Mouse (Mus musculus) T-cell, adult 2 months (primary cell): ENCODE results near the gene Ret.

Source experiments
- DNase-seq: peaks from one replicate; pipeline ENCODE4 v3.0.0; 2022; ENCODE audit warnings: low spot score

Ret gene

DNA sequence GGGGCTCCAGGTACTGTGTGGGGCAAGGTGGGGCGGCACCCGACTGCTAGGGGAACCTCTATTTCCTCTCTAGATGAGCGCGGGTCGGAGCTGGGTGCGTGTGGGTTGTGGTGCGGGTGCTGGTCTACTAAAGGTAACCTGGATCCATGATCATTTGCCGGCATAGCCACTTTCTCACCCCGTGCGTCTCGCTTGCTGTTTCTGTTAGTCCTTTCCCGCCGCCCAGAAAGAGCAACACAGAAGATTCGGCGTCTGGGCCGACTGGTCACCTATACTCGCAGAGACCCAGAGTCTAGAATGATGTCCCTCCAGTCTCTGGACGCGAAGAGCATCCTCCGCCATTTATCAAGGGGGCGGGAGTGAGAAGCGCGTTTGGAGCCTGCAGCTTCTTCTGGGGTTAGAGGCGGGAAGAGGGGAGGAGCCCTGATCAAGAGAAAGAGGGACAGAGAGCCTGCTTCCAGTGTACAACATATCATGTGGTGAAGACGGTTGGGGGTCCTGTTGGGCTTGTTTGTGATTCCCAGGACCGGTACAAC, at the start of gene Ret:
TSS of gene Ret (minus strand) at position 279 of the 536 bp plus-strand sequence.
- DNase-seq = no peak

- no peak for DNase-seq
Observed at GRCm38 (mm10) chr6:118247161-118247560, 49.6 kb upstream of the Ret start.

DNA sequence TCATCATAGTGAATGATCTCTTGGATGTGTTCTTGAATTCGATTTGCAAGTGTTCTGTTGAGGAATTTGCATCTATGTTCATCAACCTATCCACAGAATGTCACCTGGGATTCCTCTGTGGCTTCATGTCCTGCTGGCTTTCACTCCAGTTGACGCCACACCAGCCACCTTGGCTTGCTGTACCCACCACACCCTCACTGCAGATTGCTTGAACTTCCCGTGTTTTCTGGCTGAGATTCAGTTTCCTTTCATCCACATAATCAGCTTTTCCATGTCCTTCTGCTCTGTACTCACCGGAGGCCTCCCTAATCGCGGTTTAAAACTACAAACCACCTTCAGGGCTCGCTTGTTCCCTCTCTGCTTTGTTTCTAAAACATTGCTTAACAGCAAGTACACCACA, 46.6 kb upstream of the Ret start:
- no peak for DNase-seq

DNA sequence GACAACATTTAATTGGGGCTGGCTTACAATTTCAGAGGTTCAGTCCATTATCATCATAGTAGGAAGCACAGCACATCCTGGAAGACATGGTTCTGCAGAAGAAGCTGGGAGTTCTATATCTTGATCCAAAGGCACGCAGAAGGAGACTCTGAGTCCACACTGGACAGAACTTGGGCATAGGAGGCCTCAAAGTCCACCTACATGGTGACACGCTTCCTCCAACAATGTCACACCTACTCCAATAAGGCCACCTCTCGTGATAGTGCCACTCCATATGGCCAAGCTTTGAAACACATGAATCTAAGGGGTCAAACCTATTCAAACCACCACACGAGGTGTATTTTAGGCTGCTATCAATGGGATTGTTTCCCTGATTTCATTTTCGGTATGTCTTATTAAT, 45.4 kb upstream of the Ret start:
- DNase-seq = no peak

GRCm38 (mm10) chr6:118226072-118226471, 28.6 kb upstream of the Ret start:
- DNase-seq = no peak

DNA sequence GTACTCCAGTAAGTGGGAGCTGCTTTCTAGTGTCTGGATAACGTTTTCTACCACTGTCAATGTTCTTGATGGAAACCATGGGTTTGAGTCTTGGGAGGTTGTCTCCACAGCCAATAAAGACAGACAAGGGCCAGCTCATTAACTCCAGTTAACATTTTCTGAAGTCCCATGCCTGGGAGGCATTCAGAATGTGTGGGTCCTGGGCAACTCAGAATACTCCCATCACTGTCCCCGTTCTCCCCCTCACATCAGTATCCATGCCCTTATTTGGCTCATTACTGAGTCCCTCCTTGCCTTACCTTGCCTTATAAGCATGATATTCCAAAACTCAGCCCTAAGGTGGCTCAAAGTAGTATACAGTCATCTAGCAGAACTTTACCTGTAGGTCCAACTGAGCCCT, 25.0 kb upstream of the Ret start:
- DNase-seq = no peak

DNA sequence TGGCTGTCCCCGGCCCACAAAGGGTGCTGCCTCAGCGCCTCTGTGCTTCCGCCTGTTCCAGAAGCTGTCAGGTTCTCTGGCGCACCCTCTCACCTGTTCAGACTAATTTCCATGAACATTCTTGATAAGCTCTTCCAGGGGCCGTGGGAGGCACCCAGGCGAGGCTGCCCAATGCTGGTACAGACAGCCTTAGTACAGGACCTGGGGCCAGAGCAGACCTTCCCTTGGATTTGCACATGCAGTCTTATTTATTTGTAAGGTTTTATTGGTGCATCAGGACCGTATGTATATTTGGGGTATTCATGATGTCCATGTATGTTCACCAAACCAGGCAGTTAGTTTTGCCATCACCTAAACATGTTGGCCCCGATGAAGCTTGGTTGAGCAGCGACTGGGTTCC, 18.2 kb upstream of the Ret start:
- no peak for DNase-seq

DNA sequence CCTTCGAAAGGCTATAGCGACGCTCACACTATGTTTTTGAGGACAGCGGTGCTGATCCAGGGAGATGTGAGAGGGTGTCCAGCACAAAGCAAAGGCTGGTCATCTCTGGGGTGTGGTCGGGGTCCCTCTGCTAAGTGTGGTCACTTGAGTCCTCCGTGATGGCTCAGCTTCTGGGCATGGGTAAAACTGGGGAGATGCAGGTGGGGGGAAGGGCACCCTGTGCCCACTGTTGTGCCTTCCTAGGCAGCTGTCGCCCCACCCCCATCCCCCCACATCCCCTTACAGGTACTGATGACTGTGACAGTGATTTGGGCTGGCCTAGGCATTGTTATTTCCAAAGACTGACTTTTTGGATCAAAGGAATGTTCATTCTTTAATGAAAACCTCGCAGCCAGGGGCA, 10.8 kb upstream of the Ret start:
- no peak for DNase-seq

DNA sequence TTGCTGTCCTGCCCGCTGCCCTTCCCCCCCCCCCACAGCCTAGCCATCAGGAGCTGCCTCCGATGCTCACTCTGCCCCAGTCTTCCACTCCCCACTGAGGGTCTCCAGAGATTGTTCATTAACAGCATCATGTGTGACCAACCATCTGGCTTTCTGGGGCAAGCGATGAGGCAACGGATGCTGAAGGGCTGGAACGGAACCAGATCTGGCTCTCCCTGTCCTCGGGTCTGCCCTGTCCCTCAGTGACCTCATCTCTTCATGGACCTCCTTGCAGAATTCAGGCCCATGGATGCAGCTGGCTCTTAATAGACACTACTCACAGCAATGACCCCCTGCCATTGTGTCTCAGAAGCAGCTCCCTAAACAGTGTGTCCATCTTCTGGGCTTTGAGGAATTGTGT, 8.9 kb upstream of the Ret start:
- no peak for DNase-seq

DNA sequence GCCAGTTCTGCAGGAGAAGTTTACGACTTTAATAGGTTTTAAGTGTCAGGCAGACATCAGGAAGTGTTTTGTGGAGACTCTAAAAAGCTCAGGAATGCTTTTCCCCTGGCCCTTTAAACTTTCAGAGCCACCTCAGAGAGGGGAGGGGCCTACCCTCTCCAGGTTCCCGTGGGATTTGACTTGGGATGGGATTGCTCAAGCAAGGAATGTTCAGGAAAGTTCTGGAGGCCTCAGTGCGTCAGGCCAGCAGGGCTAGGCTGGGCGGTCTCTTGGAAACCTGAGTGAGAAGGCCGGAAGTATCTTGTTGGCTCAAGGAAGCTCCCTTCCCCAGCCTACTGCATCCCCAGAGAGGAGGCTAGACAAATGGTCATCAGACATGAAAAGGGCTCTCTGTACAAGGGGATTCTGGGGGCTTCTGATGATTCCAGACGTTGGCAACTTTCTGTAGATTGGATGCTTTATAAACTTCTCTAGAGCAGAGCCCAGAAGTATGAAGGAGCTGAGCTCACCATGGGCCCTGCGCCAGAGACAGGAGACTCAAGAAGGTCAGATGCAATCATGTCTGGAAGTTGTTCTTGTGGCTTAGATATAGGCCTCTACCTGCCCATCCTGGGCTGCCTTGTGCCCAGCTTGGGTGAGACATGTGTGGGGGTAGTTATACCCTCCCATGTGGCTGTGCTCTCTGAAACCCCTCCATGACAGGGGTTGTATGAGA, 7.8 kb upstream of the Ret start:
- DNase-seq = no peak

GRCm38 (mm10) chr6:118204112-118204511, 6.6 kb upstream of the Ret start:
- no peak for DNase-seq

DNA sequence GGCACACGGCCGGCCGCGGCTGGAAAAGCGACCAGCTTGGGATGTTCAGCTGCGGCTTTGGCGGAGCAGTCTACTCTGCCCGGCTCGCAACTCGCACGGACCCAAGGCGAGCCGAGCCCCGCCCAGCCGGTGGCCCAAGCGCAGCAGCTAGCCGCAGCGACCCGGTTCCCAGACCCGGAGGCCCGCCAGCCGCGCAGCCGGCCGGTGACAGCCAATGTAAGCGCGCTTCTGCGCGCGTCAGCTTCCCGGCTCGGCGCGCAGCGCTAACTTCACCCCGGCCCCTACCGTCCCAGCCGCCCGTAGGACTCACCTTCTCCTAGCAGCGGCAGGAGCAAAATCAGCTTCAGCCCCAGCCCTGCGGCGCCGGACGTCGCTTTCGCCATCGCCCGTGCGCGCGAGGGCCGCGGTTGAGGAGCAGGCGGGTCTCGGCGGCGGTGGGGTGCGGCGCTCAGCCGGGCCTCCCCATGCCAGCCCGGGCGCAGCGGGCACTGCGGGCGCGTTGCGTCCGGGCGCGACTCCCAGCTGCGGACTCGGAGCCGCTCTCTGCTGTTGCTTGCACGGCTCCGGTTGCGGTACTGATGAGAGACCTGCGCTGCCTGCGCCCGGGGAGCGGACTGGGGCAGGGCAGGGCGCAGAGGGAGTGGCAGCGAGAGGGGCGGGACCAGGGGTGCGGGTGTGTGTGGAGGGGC, 623 bp downstream of the Ret start:
- DNase-seq = no peak

GRCm38 (mm10) chr6:118195108-118195507, 2.4 kb downstream of the Ret start:
- DNase-seq = no peak

- no peak for DNase-seq
Observed at GRCm38 (mm10) chr6:118192882-118193281, 4.6 kb downstream of the Ret start.

DNA sequence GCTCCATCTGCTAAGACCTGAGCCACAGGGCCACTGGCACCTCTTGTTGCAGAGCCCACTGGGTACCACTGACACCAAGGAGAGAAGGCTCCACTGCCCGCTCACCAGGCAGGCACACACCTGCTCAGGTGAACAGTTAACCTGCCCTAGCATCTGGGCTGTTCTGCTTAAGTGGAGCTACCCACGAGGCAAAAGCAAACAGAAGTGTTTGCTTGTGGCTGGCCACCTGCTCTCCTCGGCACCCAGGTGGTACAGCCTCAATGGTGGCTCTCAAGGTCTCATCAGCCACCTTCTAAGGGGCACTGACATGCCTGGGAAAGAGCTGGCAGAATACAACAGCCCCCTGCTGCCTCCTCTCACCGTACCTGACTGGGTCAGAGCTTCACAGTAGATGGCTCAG, 5.3 kb downstream of the Ret start:
- no peak for DNase-seq

DNA sequence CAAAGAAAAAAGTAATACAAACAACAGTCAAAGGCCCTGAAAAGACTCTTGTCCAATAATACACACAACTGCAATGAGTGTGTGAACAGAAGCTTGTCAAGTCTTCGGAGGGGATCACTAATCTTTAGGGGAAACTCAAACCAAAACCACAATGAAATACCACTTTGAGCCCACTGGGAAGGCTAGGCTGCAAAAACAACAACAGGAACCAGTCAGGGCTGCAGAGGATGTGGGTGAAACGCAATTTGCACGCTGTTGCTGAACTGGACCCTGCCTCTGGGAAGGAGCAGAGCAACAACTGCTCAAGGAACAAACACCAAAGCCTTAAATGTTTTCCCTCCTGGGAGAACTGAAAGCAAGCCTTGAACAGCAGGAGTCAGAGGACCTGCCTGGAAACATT, 7.8 kb downstream of the Ret start:
- no peak for DNase-seq

DNA sequence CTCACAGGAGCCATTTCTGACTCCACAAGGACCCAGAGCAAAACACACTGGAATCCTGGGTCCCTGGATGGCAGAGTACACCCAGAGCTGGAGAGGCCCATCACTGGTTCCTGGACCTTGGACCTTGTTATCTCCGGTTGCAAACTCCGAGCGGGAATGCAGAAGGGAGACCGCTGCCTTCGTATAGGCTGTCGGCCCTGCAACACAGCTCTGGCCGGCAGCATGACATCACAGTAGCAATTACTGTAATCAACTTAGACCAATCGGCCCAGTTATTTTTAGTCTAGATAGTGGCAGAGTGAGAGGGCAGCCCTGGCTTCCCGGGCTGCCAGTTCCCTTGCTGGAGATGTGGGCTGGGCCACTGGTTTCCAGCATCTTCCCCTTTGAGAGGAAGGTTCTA, 8.9 kb downstream of the Ret start:
- no peak for DNase-seq

DNA sequence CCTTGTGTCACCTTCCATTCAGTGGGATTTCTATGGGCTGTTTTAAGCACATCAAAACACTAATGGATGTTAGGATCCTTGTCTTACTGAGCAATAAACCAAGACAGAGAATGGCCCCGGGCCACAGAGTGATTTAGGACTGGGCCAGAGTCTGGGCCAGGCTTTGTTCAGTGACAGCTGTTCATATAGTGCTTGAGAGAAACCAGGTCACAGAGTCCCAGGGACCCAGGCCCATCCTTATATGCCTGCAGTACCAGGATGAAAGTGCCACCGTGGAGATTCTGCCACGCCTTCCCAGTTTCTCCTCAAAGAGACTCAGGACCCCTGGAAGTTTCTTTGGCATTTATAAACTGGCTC, 10.3 kb downstream of the Ret start:
- no peak for DNase-seq

GRCm38 (mm10) chr6:118186620-118187284, 10.8 kb downstream of the Ret start:
- no peak for DNase-seq

DNA sequence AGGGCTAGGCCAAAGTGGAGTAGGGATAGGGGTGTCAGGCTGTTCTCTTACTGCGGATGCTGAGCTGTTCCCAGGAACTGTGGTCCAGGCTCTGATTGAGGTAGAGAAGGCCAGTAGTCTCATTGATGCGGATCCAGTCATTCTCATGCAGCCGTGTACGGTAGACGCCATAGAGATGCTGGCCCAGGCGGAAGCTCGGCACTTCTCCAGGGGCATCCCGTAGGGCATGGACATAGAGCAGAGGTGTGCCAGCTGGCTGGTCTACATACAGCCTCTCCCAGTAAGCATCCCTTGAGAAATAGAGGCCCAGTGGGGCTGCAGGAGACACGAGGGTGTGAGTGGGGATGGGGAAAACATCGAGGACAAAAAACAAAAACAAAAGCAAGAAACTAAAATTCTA, 13.4 kb downstream of the Ret start:
- DNase-seq = no peak

- no peak for DNase-seq
Observed at GRCm38 (mm10) chr6:118180085-118180423, 17.5 kb downstream of the Ret start.

GRCm38 (mm10) chr6:118179316-118180084, 18.0 kb downstream of the Ret start:
- DNase-seq = peak; percentile 51

DNA sequence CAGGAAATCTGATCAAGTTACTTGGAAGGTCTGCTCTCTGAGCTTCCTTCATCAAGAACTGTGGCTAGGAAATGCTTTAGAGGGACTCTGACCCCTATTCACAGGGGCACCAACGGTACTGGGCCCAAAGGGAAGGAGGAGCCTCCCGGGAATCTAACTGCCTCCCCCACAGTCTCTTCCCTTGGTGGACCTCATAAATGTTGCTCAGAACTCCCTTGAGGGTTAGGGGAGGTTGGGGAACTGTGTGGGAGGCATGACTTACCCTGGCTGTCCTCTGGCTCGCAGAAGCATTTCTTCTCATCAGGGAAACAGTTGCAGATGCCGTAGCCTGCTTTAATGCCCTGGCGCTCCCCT, 23.6 kb downstream of the Ret start:
- no peak for DNase-seq
